8 mouse cellular contexts compared by ENCODE assay signal in genomic region chr19:40343018-40343417, GRCm38 (mm10).
A peak's percentile ranks its signal among the peaks of the same experiment; 100 is the strongest.
DNase-seq lines count a peak whose midpoint lies in the region; ATAC-seq and TF ChIP-seq lines count a peak whose summit lies in the region.

No protein-coding gene starts in this region.

- no peak for TF ChIP-seq EP300 in lung, postnatal 0 days (IDR thresholded peaks at IDR 0.05)

- no peak overlapping the region for H3K4me3 ChIP-seq in E14TG2a.4 (replicated peaks; ENCODE audit: low read length)
- H3K4me3 ChIP-seq in lung, postnatal 0 days (ENCODE audit: low read depth, low read length) = no peak overlapping the region

- no peaks in the 10 kb centered on the region for H3K9me3 ChIP-seq in E14TG2a.4 (ENCODE audit: low read length)
- no peaks in the 10 kb centered on the region for H3K9me3 ChIP-seq in lung, postnatal 0 days (ENCODE audit: low read length)

- H3K9ac ChIP-seq in lung, postnatal 0 days (replicated peaks; ENCODE audit: low read depth) = no peak overlapping the region

- TF ChIP-seq CTCF in E14TG2a.4 (conservative IDR thresholded peaks at IDR 0.05; ENCODE audit: low read length) = peak; percentile 88
- peak; percentile 95 for TF ChIP-seq CTCF in brain, embryonic 14.5 days (IDR thresholded peaks at IDR 0.05; ENCODE audit: borderline replicate concordance, extremely low read depth, insufficient read depth, insufficient read length)
- TF ChIP-seq CTCF in lung, postnatal 0 days (IDR thresholded peaks at IDR 0.05) = peak; percentile 95

- DNase-seq in brain, embryonic 14.5 days (ENCODE audit: low read depth) = peak; percentile 86
- DNase-seq in fibroblast of lung, adult 2 months (ENCODE audit: low read depth) = peak; percentile 36
- DNase-seq in heart, postnatal 36 days = peak; percentile 84 to 90
- peak; percentile 53 for DNase-seq in layer of hippocampus, adult 9-10 months (ENCODE audit: low spot score)
- DNase-seq in lung, postnatal 0 days (ENCODE audit: low spot score) = peak; percentile 85
- peak; percentile 69 for DNase-seq in ovary, postnatal 14 days (ENCODE audit: low spot score)
- peak; percentile 46 to 81 for DNase-seq in thymus, postnatal 10 days (ENCODE audit: low spot score in 2 of 2)

- intact Hi-C loops in heart, postnatal 36 days (cut with DNase I) = loop anchor here (1.0 to 5.0 kb wide), 3 partner anchors 42 to 379 kb away; no protein-coding TSS in a partner anchor

- H3K4me2 ChIP-seq in lung, postnatal 0 days (replicated peaks; ENCODE audit: low read depth, low read length) = no peak overlapping the region

- no peak overlapping the region for H3K27ac ChIP-seq in lung, postnatal 0 days (ENCODE audit: low read length)

- TF ChIP-seq POLR2A in brain, embryonic 14.5 days (IDR thresholded peaks at IDR 0.05; ENCODE audit: borderline replicate concordance, extremely low read depth, insufficient read depth, insufficient read length, poor library complexity, severe bottlenecking) = no peak

- H3K27me3 ChIP-seq in E14TG2a.4 (ENCODE audit: insufficient read depth, low read length) = no peaks in the 10 kb centered on the region
- H3K27me3 ChIP-seq in lung, postnatal 0 days (replicated peaks; ENCODE audit: insufficient read depth, low read length) = no peaks in the 10 kb centered on the region

- H3K36me3 ChIP-seq in E14TG2a.4 (ENCODE audit: insufficient read depth, low read length) = no peaks in the 10 kb centered on the region
- no peaks in the 10 kb centered on the region for H3K36me3 ChIP-seq in lung, postnatal 0 days (ENCODE audit: insufficient read depth, low read length)

- peaks cover 14% of the 10 kb centered on the region for H3K4me1 ChIP-seq in E14TG2a.4 (replicated peaks; ENCODE audit: low read depth, low read length)
- no peaks in the 10 kb centered on the region; the same call in 1 of the 2 replicates for H3K4me1 ChIP-seq in lung, postnatal 0 days (ENCODE audit: insufficient read depth, low read depth, low read length)

- 9% methylated on average over 5 of the region's 5 CpGs for WGBS in lung, postnatal 0 days

- peak; percentile 67 for ATAC-seq in lung, postnatal 0 days

Comparison
In these comparisons a context has a peak if more than half of its experiments do, and no peak if none do; other contexts are left out.
1. DNase-seq: peak in every context shown above with its lines; median percentile 87 in heart, postnatal 36 days; 86 in brain, embryonic 14.5 days; 85 in lung, postnatal 0 days; 69 in ovary, postnatal 14 days; 64 in thymus, postnatal 10 days; 53 in layer of hippocampus, adult 9-10 months; 36 in fibroblast of lung, adult 2 months.